Mouse (Mus musculus) adrenal gland, postnatal 4 days (tissue): ENCODE data around the gene Isoc2b. TPM values are rescaled to one million over a fixed set of nuclear protein-coding genes. Genes with fewer than 3 reads are reported as not detected.
"Not testable (repeated sequence)": the region's sequence is repeated elsewhere in the genome, so short reads cannot be mapped to it uniquely, and the experiment has no call there.

Experiments used
- DNase-seq, 2 experiments: peaks; one replicate each; pipeline ENCODE4 v3.0.0; 2021 to 2022; ENCODE audit warnings: low spot score in 2 of 2, mixed read lengths in 2 of 2
- total RNA-seq, 2 experiments: library from RNA; stranded (reverse); gene quantifications; 2 replicates each; pipeline ENCODE4 v1.2.3; 2021

Isoc2b gene
- total RNA-seq, 2 experiments from 2014 or later = 11.6 to 16.4 TPM

GRCm38 (mm10) chr7:4837639-4838038, 32.4 kb downstream of the Isoc2b start:
- DNase-seq = no peak

DNA sequence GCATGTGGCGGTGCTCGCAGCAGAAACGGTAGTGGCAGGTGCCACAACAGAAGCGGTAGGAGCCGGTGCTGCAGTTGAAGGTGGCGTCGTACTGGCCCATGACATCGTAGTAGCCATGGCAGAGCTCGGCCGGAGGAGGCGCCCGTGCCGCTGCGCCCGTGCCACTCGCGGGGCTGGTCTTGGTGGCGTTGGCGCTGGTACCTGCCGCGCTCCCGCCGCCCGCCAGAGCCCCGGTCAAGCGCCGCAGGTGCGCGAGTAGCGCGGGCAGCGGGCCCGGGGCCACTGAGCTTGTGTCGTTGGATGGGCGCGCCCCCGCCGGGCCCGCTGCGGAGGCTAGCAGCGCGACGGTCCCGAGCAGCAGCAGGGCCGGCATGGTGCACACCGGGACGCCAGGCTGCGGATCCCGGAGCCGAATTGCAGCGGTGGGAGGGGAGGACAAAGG, 33.7 kb downstream of the Isoc2b start:
- peak in 1 of 2 experiments; percentile 51 for DNase-seq

GRCm38 (mm10) chr7:4835631-4836327, 34.3 kb downstream of the Isoc2b start:
- DNase-seq = no peak

GRCm38 (mm10) chr7:4830476-4830875, 39.6 kb downstream of the Isoc2b start:
- no peak for DNase-seq

DNA sequence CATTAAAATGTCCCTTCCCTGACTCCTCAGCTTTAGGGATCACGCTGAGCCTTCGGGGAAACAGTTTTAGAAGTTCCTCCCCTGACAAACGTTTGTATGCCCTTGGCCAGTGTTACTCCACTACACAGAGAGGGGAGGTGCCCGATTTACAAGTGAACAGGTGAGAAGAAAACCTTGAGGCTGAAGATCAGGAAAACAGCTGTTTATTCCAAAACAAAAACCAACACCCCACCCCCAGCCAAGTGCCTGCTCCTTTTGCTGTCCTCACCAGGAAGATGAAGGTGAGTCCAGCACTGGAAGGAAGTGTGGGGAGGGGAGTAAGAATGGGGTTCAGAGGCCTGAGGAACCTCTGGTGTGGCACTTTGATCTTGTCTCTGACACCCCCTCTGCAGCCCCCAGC, 44.7 kb downstream of the Isoc2b start:
- DNase-seq = no peak

DNA sequence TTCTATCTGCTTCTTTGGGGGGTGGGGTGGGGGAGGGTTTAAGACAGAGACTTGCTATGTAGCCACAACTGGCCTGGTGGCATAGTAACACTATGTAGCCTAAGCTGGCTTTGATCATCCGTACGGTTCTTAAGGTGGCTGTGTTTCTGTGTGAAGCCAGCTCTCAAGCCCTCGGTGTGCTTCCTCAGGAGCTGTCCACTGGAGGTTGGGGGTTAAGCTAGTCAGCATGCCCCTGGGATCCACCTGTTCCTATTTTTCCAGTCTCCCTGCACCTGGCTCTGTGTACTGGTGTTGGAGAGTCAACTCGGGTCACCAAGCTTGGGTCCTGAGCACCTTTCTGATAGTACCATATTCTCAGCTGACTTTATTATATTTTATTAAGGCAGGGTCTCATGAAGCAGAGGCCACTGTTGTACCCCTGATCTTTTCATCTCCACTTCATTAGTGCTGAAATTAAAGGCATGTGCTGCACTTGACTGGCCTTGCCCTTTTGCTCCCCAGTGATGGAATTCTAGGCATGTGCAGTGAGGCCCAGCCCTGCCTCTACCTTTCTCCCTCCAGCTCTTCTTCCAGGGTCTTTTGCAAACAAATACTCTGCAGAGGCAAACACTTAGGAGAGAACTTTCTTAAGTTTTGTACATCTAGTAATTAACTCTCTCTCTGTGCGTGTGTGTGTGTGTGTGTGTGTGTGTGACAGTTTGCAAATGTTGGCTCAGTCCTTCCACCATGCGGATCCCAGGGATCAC, 47.7 kb downstream of the Isoc2b start:
- DNase-seq = no peak

GRCm38 (mm10) chr7:4821690-4822089, 48.4 kb downstream of the Isoc2b start:
- no peak for DNase-seq

DNA sequence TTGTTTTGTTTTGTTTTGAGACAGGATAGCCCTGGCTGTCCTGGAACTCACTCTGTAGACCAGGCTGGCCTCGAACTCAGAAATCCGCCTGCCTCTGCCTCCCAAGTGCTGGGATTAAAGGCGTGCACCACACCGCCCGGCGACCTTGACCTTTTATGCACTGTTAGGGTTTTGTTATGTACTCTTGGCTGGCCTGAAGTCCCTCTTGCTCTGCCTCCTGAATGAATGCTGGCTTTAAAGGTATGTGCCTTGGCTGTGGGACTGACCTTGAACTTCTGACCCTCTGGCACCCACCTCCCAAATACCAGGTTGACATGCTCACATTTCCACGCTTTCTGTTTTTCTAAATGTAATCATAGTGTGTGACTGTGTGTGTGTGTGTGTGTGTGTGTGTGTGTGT, 49.1 kb downstream of the Isoc2b start:
- not testable (repeated sequence) for DNase-seq

DNA sequence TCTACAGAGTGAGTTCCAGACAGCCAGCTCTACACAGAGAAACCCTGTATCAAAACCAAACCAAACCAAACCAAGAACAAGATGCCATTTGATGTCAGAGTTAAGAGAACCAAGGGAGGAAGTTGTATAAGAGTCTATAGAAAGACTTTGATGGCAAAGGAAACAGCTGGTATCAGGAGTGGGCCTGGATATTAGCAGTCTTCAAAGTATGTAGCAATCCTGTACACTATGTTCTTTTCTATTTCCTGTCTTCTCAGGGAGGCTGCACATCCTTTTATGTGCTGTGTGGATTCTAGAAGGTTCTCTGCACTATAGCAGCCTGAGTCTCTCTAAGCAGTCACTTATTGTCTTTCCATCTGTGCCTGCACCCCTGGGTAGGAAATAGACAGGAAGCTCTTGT, 53.5 kb downstream of the Isoc2b start:
- DNase-seq = no peak

- DNase-seq = no peak
Measured at GRCm38 (mm10) chr7:4813105-4813791, 56.8 kb downstream of the Isoc2b start.

- peak; percentile 90 to 94 for DNase-seq
Measured at GRCm38 (mm10) chr7:4812303-4813104, 57.6 kb downstream of the Isoc2b start, which contains the start of gene Ube2s. Ube2s (minus strand) TSS chr7:4812590.

DNA sequence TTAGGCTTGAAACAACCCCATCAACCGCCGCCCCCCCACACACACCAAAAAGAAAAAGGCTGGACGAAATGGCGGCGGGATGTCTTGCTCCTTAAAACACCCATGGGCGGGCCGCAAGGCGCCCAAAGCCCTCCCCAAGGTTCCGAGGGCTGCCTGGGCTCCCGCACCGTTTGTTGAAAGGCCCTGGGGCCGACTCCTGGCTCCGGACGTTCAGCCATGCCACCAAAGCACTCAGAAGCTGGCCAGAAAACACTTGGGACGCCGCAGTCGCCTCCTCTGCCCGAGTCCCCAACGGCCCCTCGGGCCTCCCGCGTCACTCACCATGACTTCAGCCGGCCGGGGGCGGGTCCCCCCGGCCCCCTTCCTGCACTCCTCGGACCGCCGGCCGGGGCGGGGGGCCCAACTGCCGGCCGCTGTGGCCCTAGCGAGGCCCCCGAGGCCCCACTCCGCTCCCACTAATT, 58.2 kb downstream of the Isoc2b start:
- DNase-seq = peak; percentile 23 to 39

GRCm38 (mm10) chr7:4811131-4811530, 58.9 kb downstream of the Isoc2b start:
- not testable (repeated sequence) for DNase-seq

DNA sequence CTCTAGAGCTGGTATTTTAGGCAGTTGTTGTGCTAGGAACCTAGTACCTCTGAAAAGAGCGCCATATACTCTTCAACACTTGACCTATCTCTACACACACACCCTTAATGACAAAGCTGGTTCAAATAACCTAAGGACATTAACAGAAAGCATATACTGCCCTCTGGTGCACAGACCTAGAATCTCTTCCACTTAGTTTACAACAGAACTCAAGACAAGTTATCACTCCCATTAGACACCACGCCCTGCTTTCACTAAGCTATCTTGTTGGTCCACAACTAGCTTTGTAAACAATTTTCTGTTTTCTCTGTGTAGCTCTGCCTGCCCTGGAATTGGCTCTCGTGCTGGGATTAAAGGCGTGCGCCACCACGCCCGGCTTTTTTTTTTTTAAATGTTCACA, 63.3 kb downstream of the Isoc2b start:
- DNase-seq = no peak

- DNase-seq = no peak
Measured at GRCm38 (mm10) chr7:4802247-4802646, 67.8 kb downstream of the Isoc2b start.

DNA sequence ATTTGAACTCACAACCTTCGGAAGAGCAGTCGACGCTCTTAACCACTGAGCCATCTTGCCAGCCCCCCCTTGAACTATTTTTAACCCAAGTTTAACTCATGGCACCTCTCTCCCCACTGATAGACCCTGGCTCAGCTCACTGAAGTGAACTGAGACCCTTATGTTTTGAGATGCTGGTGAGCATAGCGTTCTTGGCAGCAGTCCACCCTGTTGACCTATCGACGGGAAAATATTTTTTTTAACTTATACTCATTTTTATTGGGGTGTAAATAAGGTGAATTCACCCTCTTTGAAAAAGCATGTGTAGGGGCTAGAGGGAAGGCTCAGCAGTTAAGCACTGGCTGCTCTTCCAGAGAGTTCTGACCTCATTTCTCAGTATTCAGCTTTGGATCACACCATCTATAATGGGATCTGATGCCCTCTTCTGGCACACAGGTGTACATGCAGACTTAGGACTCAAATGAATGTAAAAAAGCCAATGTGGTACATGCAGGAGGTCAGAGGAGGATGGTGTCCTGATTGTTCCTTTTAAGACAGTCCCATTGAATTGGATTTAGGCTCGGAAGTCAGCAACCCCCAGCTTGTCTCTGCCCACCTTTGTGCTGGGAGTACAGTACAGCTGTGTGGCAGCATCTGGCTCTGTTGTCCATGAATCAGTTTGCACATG, 74.2 kb downstream of the Isoc2b start:
- DNase-seq = no peak
